Mouse (Mus musculus) 416B (cell line): ENCODE measurements around the gene Serpina12.

Experiments
- DNase-seq: peaks from one replicate; pipeline ENCODE4 v3.0.0; 2011; ENCODE audit warnings: low read depth

The Serpina12 gene

DNA sequence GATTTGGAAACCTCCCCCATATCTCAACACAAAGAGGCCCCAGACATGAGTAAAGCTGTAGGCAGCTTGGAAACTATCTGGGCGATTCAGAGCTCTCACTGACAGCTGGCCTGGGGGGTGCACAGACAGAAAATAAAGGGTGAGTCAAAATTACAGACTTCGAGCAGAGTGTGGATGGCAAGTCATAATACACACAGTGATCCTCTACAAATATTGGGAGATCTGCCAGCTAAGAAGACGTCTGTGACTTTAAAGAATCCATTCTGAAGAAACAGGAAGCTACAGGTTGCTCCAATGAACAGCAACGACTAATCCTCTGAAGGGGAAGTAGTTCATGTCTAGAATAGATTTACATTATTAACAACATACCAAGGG lies 41.0 kb downstream of the Serpina12 start:
- no peak for DNase-seq

DNA sequence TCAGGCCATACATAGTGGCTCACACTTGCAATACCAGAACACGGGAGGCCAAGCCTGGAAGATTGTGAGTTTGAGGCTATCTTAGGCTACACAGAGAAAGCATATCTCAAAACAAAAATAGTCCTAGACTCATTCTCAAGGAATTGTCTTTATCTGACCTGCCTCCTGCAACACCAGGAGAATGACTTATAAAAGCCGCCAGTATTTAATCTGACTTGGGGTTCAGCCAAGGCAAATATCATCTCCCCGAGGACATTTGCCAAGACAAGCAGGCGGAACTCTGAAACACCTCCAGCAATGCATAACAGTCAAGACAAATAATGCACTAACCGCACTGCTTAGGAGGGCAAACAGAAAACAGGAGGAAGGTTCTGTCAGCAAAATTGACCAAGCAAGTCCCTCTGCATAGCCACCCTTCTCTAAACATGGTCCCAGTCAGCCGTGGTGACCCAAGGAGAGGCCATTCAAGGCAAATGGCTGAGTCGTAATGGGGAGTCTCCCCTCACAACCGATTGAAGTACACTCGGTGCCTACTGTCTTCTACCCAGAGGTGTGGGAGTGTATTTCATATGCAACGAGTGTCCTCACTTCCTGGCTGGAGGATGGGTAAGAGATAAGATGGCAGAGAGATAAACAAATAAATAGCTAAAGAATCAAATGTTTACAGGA lies 41.5 kb downstream of the Serpina12 start:
- DNase-seq = no peak

DNA sequence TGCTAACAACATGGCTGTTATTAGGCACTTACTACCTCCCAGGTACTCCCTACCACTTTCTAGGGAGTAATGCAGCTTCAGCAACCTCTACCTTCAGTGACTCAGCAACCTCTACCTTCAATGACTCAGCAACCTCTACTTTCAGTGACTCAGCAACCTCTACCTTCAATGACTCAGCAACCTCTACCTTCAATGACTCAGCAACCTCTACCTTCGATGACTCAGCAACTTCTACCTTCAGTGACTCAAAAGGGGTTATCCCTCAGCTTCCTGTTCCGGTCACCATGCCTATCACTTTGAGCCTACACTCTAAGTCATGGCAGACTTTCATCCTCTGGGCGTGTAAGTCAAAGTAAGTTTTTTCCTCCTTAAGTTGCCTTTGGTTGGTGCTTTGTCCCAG lies 43.6 kb downstream of the Serpina12 start:
- DNase-seq = peak; percentile 45

DNA sequence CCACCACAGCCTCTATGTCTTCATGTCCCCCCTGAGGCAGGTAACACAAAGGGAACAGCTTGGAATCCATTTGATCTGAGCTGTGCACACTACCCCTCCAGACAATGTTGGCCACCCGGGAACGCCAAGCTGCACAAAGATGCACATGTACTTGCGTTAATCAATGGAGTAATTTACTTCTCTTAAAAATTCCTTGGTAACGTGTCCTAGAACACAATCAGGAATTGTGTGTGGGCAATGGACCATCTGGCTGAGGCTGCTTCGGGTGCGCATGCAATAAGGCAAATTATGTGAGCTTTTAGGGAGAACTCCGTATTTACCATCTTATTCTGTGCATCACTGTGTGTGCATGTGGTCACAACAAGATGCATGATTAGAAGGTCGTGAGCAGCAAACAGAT lies 44.6 kb downstream of the Serpina12 start:
- no peak for DNase-seq

DNA sequence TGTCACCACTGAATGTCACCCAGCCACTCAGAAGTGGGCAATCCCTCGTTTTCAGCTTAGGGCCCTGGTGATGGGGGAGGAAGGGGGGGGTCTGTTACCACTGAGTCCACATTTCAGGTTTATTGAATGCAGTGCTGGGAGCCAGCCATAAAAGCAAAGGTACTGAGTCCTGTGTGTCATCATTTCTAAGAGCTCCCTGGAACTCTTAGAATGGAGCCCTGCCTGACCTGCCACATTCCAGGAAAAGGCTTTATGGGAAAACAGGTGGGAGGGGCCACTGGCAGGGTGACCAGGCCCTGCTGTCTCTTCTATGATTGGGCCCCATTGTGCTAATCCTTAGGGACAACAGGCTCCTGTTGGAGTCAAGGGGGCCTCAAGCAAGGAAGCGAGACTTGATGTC lies 47.7 kb downstream of the Serpina12 start:
- no peak for DNase-seq

DNA sequence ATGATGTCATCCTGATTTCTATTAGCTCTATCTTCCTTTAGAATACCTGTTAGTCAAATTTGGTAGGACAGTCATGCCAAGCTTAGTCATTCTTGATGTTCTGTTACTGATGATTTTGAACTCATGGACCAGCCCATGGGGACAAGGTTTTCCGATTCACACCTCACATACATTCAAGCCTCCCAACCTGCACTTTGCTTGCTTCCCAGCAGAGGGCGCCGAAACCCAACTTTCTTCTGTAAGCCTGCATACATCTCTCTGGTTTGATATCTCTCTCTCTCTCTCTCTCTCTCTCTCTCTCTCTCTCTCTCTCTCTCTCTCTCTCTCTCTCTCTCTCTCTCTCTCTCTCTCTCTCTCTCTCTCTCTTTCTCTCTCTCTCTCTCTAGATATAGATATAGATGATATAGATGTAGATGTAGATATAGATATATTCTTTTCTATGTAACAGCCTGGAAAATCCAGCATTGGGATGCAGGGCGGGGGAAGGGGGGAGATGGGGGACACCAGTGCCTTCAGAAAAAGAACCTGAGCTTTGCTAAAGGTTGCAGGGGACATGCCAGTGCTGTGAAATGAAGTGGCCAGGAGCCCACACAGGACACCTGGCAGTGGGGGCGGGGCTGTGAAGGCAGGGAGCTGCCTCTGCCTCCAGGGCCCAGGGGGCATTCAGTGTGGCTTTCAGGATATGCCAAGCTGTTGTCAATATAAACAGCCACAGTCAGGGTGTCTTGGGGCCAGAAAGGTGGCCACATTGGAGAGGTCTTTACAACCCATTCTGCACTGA lies 48.8 kb downstream of the Serpina12 start:
- DNase-seq = peak; percentile 50

DNA sequence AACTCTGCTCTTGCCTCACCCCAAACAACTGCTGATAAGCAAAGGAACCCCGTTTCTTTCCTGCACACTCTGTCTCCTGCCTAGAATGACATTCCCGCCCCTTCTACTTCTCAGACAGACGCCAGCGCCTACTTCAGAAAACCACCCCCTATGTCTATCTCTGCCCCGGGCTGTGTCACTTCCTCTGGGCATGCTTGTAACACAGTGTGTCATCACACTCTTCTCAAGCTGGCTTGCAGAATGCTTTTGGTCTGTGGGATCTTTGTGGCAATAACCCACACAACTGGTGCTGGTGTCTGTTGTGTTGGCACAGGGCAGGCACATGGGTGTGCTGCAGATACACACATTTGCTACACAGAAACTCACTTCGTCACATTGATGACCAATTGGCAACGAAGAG lies 51.3 kb downstream of the Serpina12 start:
- peak; percentile 77 for DNase-seq

DNA sequence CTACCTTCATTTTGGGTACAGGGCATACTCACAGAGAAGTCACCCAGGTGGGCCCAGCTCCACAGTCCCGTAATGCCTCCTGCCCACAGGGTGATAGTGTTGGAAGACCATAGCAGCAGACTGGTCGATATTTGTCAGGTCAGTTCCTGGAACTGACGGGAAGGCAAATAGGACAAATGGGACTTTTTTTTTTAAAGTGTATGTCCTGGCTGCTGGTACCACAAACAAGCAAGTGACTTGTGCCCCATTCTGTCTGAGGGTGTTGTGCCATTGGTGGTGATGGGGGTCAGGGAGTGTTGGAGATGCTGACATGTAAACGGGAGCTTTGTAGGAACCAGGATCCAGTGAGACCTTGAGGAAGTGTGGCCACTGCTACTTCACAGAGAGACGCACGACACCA lies 54.4 kb downstream of the Serpina12 start, which contains the start of gene Serpina11:
Serpina11 (minus strand) TSS at position 101 of the 400 bp plus-strand sequence.
- DNase-seq = no peak

DNA sequence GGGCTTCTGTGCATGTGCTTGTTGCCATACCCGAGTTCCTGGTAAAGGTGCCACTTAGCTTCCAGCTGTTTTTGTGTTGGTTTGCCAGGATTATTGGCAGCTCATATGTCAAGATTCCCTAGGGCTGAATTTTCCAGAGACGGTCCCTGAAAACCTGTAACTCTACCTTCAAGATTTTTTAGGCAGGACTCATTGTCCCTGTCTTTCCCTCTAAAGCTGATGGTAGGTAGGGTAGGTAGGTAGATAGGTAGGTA lies 54.8 kb downstream of the Serpina12 start:
- no peak for DNase-seq

DNA sequence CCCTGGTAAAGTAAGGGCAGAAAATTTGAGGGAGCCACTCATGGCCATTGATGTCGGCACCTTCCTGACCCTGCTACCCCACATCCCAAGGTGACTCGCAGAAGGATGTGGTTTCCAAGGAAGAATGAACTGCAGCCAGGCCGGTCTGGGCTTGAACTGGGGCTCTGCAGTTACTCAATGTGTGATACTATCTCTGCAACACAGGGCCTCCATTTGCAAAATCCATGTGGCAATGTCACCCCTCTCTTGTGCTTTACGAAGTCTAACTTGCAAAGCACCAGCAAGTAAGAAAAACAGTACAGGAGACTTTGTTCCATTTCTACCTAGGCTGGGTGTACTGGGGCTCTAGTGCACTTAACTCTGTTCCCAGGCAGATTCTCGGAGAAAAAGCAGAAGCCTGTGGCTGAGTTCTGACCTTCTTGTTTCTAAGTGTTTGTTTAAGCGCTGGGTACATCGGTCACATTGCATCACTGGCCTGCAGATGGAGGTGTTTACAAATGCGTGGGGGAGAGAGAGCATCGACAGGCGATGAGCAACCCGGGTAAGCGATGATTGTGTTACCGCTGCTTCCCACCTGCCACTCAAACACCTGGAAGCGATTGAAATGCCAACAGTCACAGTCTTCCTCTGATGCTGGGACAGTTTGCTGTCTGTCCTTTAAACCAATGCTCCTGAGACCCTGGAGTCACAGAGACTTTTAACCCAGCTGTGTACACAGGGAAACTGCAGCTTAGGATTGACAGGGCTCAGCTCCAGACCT lies 55.3 kb downstream of the Serpina12 start:
- peak; percentile 53 for DNase-seq

DNA sequence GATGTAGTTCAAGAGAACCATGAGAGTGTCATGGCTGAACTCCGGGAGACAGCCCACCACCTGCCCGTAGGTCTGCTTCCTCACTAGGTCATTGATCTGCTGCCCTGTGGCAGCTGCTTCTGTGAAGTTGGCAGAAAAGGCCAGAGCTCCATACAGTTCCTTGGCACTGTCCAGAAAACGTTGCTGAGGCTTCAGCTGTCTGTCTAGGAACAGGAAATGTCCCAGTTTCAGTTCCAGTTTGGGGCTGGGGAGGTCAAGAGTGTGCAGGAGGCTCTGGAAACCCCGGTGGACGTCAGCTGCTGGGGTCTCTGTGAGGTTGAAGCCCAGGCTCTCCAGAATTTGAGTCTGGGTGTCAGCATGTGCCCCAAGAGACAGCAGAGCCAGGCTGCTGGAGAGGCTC lies 58.4 kb downstream of the Serpina12 start:
- no peak for DNase-seq

DNA sequence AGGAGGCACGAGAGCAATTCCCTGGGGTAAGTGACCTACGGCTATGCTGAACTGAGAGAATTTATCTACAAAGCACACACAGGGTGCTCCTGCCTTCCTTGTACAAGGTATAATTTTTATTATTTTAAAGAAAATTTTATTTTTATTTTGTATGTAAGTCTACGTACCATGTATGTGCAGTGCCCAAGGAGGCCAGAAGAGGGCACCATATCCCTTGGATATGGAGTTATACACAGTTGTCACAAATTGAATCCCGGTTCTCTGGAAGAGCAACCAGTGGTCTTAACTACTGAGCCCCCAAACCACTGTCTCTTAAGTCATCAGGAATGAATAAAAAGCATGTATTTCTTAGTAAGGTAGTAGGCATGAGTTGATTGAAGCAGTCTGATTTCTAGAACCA lies 59.3 kb downstream of the Serpina12 start:
- DNase-seq = peak; percentile 36

DNA sequence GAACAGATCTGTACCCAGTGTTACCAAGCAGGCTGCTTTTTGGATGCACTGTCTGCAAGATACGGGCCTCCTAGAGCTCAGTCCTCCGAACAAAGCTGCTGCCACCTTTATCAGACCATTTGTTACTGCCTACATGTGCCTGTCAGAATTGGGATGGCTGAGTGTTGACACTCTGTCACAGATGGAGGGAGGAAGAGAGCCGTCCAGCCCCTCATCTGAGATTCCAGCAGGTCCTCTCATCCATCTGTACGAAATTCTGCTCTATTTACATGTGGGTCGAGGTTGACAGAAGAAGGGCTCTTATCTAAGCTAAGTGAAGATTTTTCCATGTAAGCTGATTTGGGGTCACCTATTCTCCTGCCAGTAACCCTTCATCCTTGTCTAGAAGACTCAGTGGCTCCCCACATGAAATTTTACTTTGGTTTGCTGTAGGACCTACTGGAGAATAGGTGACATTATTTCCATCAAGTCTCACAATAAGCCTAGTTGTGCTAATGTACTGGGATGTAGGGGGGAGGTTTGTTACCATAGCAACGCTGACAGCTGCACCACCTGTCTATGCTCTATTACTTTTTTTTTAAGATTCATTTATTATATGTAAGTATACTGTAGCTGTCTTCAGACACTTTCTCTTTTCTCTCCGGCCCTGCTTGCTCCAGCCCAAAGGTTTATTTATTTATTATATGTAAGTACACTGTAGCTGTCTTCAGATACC lies 62.4 kb downstream of the Serpina12 start:
- DNase-seq = no peak
